Comparison of ENCODE assay signal across 9 mouse cellular contexts in genomic region chr8:94358541-94358940, GRCm38 (mm10). TPM values are rescaled to one million over a fixed set of nuclear protein-coding genes. Genes with fewer than 3 reads are reported as not detected.
DNase-seq lines count a peak whose midpoint lies in the region; ATAC-seq lines count a peak whose summit lies in the region.
"Had no signal": no experiment of that assay in that cellular context is flagged by ENCODE, and none has a peak within 500 bp of the region (broad histone marks: within the 10 kb centered on the region; RNA-seq: fewer than 3 reads in every experiment).

No protein-coding gene starts in this region.

- H3K27ac ChIP-seq in kidney, embryonic 14.5 days (ENCODE audit: low read depth, low read length): no peak overlapping the region
- no peak overlapping the region for H3K27ac ChIP-seq in intestine, embryonic 16.5 days (ENCODE audit: low read length)
- H3K27ac ChIP-seq: liver, embryonic 14.5 days had no signal

- no peak overlapping the region for H3K9ac ChIP-seq in kidney, embryonic 14.5 days (ENCODE audit: low read depth, low read length)
- H3K9ac ChIP-seq in intestine, embryonic 16.5 days (ENCODE audit: low read depth, low read length): no peak overlapping the region
- H3K9ac ChIP-seq: liver, embryonic 14.5 days had no signal

- no peaks in the 10 kb centered on the region for H3K9me3 ChIP-seq in kidney, embryonic 14.5 days (ENCODE audit: control insufficient read depth, low read length)
- no peaks in the 10 kb centered on the region for H3K9me3 ChIP-seq in intestine, embryonic 16.5 days (ENCODE audit: control insufficient read depth, low read length)

- H3K36me3 ChIP-seq in kidney, embryonic 14.5 days (ENCODE audit: control insufficient read depth, insufficient read depth, low read length): no peaks in the 10 kb centered on the region
- no peaks in the 10 kb centered on the region for H3K36me3 ChIP-seq in intestine, embryonic 16.5 days (ENCODE audit: control insufficient read depth, insufficient read depth, low read length)

- H3K4me2 ChIP-seq in kidney, embryonic 14.5 days (replicated peaks; ENCODE audit: low read depth, low read length): no peak overlapping the region
- H3K4me2 ChIP-seq in intestine, embryonic 16.5 days (ENCODE audit: low read depth, low read length): no peak overlapping the region

- H3K27me3 ChIP-seq in kidney, embryonic 14.5 days (ENCODE audit: control insufficient read depth, insufficient read depth, low read length): no peaks in the 10 kb centered on the region
- no peaks in the 10 kb centered on the region for H3K27me3 ChIP-seq in intestine, embryonic 16.5 days (replicated peaks; ENCODE audit: control insufficient read depth, insufficient read depth, low read length)

- intact Hi-C loops in gastrocnemius, postnatal 36 days (cut with DNase I): no loop called here

- H3K4me1 ChIP-seq in kidney, embryonic 14.5 days (ENCODE audit: control insufficient read depth, insufficient read depth, low read length): no peaks in the 10 kb centered on the region
- H3K4me1 ChIP-seq in intestine, embryonic 16.5 days (ENCODE audit: control insufficient read depth, insufficient read depth, low read length): peaks cover 4% of the 10 kb centered on the region

- no peak overlapping the region for H3K4me3 ChIP-seq in kidney, embryonic 14.5 days (ENCODE audit: low read length)
- H3K4me3 ChIP-seq in intestine, embryonic 16.5 days (ENCODE audit: low read length): no peak overlapping the region

- ATAC-seq in kidney, embryonic 14.5 days (ENCODE audit: low FRiP score, low TSS enrichment): no peak
- ATAC-seq in intestine, embryonic 16.5 days: no peak
- ATAC-seq in erythroid progenitor cell, adult 5-6 weeks (replicated peaks; ENCODE audit: low FRiP score, poor library complexity, severe bottlenecking): no peak

- 70% methylated on average over 5 of the region's 5 CpGs for WGBS in kidney, embryonic 14.5 days
- WGBS in intestine, embryonic 16.5 days: 52% methylated on average over 5 of the region's 5 CpGs

- DNase-seq in kidney, adult 18-20 months: peak; percentile 95
- DNase-seq in brain, embryonic 18.5 days (ENCODE audit: low read depth, low spot score): peak; percentile 22
- peak; percentile 37 to 65 for DNase-seq in gastrocnemius, postnatal 36 days
- peak; percentile 81 to 83 for DNase-seq in layer of hippocampus, postnatal 10 days (ENCODE audit: low spot score in 2 of 2)
- peak; percentile 47 to 54 for DNase-seq in right cerebral cortex, adult 2 months (ENCODE audit: low spot score in 2 of 2)

RNA-seq across cellular contexts. Expression of gene Herpud1, which starts 27.7 kb away (rescaled TPM):
- polyA plus RNA-seq in kidney, embryonic 14.5 days (2014; fragmentation: Nextera tagmentation; extraction: Ambion mirVana): 53.7 and 61.2 TPM in 2 replicates
- 100 to 1,000 TPM in 1 of 2 experiments, 10 to 100 TPM in 1; 93.3 to 102 TPM for total RNA-seq in gastrocnemius, postnatal 36 days (2021)
- total RNA-seq in layer of hippocampus, postnatal 10 days (2021): 10 to 100 TPM; 35.5 to 36.2 TPM
- polyA plus RNA-seq in intestine, embryonic 16.5 days (2015; fragmentation: Nextera tagmentation; extraction: Ambion mirVana): 163 and 188 TPM in 2 replicates
- total RNA-seq in erythroid progenitor cell, adult 5-6 weeks (2015; ENCODE audit: low replicate concordance): 54.1 and 64.2 TPM in 2 replicates
- total RNA-seq in erythroid progenitor cell, adult 5-6 weeks (2017; ENCODE audit: low replicate concordance): 27.3 and 59.2 TPM in 2 replicates

RNA-seq across cellular contexts. Expression of gene Slc12a3, which starts 29.5 kb away (rescaled TPM):
- polyA plus RNA-seq in kidney, embryonic 14.5 days (2014; fragmentation: Nextera tagmentation; extraction: Ambion mirVana): 0.39 and 0.51 TPM in 2 replicates
- total RNA-seq in gastrocnemius, postnatal 36 days (2021): not detected
- under 1 TPM; 0.38 to 0.57 TPM for total RNA-seq in layer of hippocampus, postnatal 10 days (2021)
- 0.05 and 0.06 TPM in 2 replicates for polyA plus RNA-seq in intestine, embryonic 16.5 days (2015; fragmentation: Nextera tagmentation; extraction: Ambion mirVana)
- 0.84 and 4.0 TPM in 2 replicates for total RNA-seq in erythroid progenitor cell, adult 5-6 weeks (2015; ENCODE audit: low replicate concordance)
- total RNA-seq in erythroid progenitor cell, adult 5-6 weeks (2017; ENCODE audit: low replicate concordance): 0.90 TPM in 1 of 2 replicates, not detected in the other

Comparison
In these comparisons a context has a peak if more than half of its experiments do, and no peak if none do; other contexts are left out.
1. DNase-seq: peak in every context shown above with its lines; median percentile 95 in kidney, adult 18-20 months; 82 in layer of hippocampus, postnatal 10 days; 51 in gastrocnemius, postnatal 36 days; 50 in right cerebral cortex, adult 2 months; 22 in brain, embryonic 18.5 days.